Mouse (Mus musculus) cerebellum, postnatal 14 days (tissue): ENCODE measurements around the gene Tmem59.

Source experiments
- DNase-seq, 2 experiments: peaks; one replicate each; pipeline ENCODE4 v3.0.0; 2021; ENCODE audit warnings: mixed read lengths in 2 of 2

The Tmem59 gene

DNA sequence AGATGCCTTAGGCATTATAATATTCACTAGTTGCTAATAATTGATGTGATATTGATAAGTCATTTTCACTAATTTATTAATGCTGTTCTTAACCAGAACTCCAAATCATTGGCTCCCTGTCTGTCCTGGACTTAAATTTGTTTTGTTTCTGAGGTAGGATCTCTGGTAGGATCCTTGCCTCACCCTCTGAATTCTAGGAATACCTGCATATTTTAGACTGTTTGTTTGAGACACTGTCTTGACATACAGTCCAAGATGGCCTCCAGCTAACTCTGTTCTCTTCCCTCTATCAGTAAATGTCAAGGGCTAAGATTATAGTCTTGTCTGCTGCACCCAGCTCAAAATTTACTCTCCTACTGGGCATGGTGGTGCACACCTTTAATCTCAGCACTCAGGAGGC lies 2.5 kb downstream of the Tmem59 start:
- DNase-seq = no peak

GRCm38 (mm10) chr4:107181866-107182265 lies 3.7 kb downstream of the Tmem59 start:
- DNase-seq = no peak

DNA sequence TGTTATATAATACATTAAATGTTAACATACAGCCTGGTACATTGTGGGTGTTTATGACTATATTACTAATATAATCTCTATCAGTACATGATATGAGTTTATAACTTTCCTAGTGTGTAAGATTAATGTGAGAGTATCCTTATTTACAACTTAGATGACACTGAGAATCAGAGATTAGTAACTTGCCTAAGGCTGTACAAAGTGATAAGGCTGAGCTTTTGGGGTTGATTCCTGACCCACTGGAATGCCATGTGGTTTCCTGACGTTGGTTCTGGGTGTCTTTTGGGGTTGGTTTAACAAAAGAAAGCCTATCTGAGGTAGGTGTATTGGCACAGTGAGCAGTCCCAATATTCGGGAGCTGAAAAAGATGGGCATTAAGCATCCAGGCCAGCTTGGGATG lies 4.6 kb downstream of the Tmem59 start:
- no peak for DNase-seq

DNA sequence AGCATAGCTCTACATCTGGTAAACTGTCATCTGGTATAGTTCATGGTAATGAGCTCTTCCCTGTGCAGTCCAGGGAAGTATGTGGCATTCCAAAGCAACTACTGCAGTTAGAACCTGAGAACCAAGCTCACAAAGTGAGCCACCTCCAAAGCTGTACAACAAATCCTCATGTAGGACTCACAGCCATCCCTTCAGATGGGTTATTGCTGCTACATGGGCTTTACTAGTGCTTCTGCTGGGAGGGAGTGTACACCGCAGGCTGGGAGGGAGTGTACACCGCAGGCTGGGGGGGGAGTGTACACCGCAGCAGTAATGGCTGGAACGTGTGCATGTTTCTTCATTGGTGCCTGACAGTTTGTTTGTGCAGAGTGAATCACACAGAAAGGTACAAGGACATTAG lies 5.0 kb downstream of the Tmem59 start:
- DNase-seq = no peak

DNA sequence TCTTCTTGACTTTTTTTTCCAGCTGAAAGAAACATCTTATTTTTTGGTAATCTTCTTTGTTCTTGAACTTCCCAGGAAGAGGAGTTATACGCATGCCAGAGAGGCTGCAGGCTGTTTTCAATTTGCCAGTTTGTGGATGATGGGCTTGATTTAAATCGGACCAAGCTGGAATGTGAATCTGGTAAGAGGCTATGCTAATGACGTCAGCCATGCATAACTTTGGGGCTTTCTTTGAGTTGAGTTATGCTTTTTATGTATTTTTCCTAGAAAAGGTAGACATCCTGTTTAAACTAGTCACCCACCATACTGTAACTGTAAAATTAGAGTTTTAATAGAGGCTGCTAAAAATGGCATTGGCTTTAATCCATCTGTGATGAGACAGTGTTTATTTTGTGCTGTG lies 7.5 kb downstream of the Tmem59 start:
- no peak for DNase-seq

GRCm38 (mm10) chr4:107193841-107194240 lies 15.6 kb downstream of the Tmem59 start:
- no peak for DNase-seq

DNA sequence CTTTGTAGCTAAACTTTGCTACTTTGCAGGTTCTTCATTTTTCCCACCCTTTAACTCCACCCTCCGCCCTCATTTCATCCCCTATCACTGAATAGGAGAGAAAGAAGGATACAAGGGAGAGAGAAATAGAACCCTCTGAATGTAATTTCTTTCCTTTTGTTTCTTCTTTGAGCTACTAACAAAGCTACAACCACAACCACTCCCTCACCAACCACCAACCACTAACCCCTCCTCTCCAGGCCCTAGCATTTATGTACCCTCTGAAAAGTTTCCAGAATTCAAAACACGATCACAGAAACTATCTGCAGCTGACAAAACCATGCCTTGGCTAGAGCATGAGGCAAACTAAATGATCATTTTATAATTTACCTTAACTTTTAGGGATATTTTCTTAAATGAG lies 18.3 kb downstream of the Tmem59 start:
- DNase-seq = no peak

GRCm38 (mm10) chr4:107198072-107198471 lies 19.9 kb downstream of the Tmem59 start:
- DNase-seq = no peak

DNA sequence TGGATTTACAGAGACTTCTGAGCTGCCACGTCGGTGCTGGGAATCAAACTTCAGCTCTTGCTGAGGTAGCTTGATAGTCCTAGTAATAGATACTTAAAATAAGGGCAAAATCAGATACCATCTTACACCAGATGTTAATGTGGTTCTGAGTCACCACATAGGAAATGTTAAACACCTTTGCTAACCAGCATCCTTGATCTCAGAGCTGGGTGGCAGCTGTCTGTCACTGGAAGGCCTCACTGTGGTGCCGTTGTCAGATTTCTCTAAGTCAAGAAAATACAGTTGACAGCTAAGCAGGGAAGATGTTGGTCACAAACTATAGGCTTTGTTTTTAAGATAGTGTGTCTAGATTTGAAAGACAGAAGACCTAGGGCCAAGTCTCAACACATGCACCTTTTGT lies 23.6 kb downstream of the Tmem59 start:
- DNase-seq = no peak

GRCm38 (mm10) chr4:107203001-107203400 lies 24.8 kb downstream of the Tmem59 start:
- no peak for DNase-seq

- no peak for DNase-seq
These were observed 28.8 kb downstream of the Tmem59 start for GRCm38 (mm10) chr4:107207016-107207415.

DNA sequence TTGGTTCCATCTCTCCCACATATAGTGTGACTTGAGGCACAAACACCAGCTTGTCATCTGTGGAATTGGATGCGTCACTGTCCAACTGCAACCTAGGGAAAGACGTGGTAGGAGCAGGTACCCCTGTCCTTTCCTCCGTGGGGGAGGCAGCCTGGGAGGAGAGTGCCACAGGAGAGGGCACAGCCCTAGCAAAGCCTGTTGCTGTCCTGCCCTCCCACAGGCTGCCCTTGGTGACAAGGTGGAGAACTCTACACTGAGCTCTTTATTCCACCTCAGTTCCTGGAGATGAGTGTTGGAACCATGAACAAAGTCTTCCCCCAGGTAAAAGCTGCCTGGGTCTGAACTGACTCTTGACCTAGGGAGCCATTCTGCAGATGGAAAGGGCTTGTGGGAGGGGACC lies 30.7 kb downstream of the Tmem59 start, which contains the start of gene Ldlrad1:
Gene Ldlrad1 (plus strand): TSS at position 301 of the 400 bp plus-strand sequence.
- DNase-seq = no peak

GRCm38 (mm10) chr4:107210483-107211097 lies 32.4 kb downstream of the Tmem59 start:
- DNase-seq = no peak

- peak in 1 of 2 experiments; percentile 17 for DNase-seq
These were observed 33.3 kb downstream of the Tmem59 start for GRCm38 (mm10) chr4:107211465-107211864.

DNA sequence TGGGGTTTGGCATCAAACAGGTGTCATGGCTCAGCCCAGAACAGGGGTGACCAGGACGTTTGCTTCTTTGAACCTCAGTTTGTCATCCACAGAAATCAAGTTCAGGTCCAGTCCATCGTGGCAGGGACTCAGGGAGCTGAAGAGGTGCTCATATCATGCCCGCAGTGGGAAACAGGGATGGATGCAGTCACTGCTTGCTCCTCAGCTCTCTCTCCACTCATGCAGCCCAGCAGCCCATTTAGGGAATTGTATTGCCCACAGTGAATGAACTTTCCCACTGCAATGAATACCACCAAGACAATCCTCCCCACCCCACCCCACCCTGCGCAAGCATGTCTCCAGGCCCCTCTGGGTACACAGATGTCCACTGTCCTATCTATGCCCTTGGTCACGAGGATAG lies 33.7 kb downstream of the Tmem59 start:
- no peak for DNase-seq

- peak in 1 of 2 experiments; percentile 23 for DNase-seq
These were observed 35.2 kb downstream of the Tmem59 start for GRCm38 (mm10) chr4:107213279-107214011.

- DNase-seq = no peak
These were observed 39.4 kb downstream of the Tmem59 start for GRCm38 (mm10) chr4:107217574-107217973.

- peak; percentile 31 to 36 for DNase-seq
These were observed 43.3 kb downstream of the Tmem59 start for GRCm38 (mm10) chr4:107221524-107221923.

GRCm38 (mm10) chr4:107223225-107224204 lies 45.3 kb downstream of the Tmem59 start:
- DNase-seq = peak; percentile 86 to 89

- DNase-seq = no peak
These were observed 48.1 kb downstream of the Tmem59 start for GRCm38 (mm10) chr4:107226313-107226712.

- DNase-seq = no peak
These were observed 54.0 kb downstream of the Tmem59 start for GRCm38 (mm10) chr4:107232219-107232618.

DNA sequence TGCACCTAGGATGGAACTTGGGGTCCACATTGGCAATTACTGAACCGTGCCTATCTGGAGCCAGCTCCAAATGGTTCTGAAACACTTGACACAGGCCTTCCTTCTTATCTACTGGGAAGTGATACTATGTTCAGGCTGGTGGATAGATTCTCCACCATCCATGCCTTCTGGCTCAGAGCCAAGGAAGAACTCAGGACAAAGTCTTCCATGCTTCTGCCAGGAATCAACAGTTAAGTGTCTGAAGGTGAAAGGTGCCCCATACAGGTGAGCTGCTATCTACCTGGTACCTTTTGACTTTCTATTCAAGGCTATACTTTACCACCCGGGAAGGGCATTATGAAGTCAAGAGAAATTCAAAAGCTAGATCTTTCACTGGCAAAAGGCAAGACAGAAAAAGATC lies 60.1 kb downstream of the Tmem59 start:
- no peak for DNase-seq

DNA sequence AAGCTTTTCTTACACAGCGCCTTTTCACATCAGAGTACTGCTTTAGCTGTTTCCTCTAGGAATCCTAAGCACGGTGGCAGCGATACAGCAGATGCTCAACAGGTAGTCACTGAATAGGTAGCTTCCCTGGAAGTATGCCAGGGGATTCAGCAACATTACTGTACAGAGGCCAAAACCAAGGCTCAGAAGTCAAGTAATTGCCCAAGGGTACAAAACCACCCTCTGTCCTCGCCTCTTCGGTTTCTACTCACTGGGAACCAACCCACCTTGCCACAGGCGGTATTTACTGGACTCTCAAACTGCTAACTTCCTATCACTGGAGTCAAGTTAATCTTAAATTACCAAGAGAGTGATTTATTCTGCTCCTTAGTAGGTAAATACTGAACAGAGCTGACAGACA lies 62.0 kb downstream of the Tmem59 start:
- no peak for DNase-seq
